Mouse (Mus musculus): ENCODE data around the gene Ints4. TPM values are rescaled to one million over a fixed set of nuclear protein-coding genes. Genes with fewer than 3 reads are reported as not detected.
A peak's percentile ranks its signal among the peaks of the same experiment; 100 is the strongest.

Gene Ints4
- polyA plus RNA-seq, 3 experiments from 2014 or later = 36.7 to 53.5 (median 40.3) TPM

DNA sequence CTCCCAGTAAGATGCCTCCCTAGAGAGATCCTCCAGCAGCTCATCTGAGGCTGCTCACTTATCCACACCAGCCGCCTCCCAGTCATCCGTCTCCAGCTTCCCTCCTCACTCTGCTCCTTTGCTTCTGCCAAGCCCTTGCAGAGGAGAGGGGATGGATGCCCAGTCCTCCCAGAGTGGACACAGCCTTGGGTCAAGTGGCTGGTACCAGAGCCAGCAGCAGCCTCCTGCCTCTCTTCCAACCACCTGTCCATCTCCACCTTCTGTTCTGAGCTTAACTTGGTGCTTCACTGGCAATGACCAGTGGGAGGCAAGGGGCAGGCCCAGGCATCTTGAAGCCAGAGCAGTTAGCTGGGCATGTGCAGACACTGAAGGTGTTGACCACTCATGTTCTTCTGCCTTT lies 65.7 kb downstream of the Ints4 start:
- no peak for ATAC-seq

DNA sequence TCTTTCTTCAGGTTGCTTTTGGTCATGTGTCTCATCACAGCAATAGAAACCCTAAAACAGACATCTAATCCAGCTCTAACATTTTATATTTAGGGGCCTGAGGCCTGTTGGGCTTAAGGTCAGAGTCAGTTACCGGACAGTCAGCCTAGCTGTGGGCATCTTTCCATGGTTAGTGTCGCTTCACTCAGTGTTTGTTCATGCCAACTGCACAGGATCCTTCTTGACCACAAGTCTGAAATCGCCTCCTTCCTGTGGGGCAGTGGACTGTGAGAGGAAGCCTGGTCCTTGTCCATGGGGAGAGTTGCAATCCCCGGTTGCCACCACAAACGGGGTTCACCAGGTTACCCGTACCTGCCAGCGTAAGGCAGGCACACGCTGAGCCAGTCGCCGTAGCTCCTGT lies 68.5 kb downstream of the Ints4 start:
- no peak for ATAC-seq

DNA sequence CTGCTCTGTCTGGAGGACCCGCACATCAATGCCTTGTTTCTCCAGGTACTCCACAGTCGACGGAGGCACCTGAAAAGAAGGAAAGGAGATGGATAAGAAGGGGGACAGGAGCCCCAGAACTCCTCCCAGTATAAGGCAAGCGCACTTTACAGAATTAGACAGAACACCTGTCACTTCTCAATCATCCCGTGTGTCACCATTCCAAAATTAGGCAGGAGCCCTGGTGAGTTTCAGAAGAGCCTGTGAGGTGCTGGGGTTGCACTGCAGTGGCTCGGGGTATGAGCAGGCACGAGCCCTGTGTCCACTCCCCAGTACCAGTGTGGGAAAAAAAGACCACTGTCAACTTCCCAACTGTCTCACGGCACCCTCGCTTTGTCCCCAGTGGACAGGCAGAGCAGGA lies 69.9 kb downstream of the Ints4 start:
- no peak for ATAC-seq

DNA sequence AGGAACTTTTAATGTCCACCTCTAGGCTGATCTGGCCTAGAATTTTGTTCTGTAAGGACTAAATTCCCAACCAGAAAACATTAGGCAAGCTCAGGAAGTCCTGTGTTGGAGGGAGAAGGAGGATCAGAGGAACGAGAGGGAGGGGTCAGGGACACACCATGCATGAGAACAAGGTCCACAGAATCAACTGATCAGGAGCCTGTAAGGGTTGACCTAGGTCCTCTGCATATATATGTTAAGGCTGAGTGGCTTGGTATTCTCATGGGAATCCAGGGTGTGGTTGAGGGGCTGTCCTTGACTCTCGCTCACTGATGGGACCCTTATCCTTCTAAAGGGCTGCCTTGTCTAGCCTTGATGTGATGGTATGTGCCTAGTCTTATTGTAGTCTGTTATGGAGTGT lies 82.8 kb downstream of the Ints4 start:
- ATAC-seq = no peak

DNA sequence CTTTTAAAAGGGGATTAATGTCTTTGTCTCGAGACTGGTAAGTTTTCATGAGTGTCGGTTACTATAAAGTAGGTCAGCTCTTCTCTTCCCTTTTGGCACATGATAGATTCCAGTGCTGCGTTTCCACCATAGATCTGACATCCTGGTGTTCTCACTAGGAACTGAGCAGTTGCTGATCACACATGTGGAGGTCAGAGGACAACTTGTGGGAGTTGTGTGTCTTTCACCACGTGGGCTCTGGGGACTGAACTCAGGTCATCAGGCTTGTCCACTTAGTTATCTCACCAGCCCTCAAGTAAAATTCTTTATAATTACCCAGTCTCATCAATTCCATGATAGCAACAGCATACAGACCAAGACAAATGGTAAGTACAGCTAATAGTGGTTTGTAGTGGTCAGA lies 88.6 kb downstream of the Ints4 start:
- ATAC-seq = no peak

DNA sequence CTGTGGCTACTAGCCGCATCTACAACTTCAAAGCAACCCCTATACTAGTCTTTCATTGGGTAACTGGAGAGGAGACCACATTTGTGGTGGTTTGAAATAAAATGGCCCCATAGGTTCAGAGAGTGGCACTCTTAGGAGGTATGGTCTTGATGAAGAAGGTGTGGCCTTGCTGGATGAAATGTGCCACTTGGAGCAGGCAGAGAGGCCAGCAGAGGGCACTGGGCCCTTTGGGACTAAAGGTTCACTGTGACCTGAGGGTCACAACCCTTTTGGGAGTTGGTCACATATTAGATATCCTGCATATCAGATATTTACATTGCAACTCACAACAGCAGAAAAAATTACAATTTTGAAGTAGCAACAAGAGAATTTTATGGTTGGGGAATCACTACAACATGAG lies 89.6 kb downstream of the Ints4 start:
- no peak for ATAC-seq

DNA sequence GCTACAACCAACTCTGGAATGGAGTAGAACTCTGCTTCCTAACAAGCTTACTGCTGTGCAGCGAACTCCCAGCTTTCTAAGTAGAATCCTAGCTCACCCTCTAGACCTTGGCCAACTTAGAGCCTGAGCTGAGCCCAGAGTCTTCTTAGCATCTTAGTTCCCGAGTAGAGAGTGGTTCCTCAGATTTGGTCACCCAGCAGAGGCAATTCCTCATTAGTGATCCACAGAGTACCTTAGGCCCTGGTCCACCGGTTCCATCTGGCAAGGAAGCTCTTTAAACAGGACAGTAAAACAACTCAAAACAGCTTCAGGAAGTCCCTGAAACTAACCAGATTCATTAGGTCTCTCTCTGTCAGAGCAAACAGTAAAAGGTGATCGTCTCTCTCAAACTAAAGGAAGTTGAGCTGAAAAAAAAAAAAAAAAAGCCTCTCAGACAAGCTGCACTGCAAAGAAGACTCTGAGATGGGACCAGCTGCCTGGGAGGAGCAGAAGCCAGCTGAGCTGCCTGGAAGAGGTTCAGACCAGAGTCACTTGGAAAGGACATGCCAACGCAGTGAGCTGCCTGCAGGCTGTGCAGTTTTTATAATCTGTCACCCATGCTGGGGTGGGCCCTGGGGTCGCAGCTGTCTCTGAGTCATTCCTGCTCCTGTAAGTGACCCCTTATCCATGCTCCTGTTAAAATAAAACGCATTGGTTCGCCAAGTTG lies 97.8 kb downstream of the Ints4 start:
- ATAC-seq = no peak

DNA sequence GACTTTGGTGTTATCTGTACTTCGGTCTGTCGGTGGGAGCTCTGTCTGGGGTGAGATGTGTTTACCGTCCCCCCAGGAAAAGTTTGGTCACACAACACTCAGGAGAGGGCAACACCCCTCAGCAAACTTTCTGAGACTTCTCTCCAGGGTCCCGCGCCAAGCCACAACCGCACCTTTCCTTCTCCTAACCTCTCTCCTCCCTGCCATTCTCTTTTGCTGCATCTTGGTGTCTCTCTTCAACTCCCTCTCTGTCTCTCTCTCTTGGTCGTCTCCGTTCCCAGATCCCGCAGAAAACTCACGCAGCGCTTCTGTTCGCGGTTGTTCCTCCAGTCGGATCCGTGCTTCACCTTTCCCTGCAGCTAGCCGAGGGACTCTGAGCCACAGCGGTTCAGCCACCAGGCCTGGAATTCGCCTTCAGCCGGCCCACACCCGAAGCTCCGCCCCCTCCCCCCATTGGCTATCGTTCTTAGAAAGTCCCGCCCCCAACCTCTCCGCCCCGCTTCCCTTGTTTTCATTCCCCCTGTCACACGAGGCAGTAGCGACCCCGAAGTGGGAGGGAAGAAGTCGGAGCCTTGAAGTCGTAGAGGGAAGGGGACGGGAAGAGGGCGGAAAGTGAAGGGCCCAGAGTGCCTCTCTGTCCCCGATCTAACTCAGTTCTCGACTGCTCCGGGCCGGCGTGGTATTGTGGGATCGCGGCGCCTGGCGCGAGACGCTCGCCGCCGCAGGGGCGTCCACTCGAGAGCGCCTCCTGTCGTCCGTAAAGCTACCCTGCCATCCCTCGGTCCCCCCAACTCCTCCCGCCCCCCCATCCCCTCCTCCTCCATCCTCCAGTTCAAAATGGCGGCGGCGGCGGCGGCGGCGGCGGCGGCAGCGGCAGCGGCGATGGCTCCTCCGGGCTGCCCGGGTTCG lies 98.6 kb downstream of the Ints4 start, which contains the start of the genes Aamdc and Rsf1:
Gene Aamdc, minus strand, starts transcription at position 431 of the 909 bp plus-strand sequence.
Gene Rsf1, plus strand, starts transcription at position 823 of the 909 bp plus-strand sequence.
- peak; percentile 77 for ATAC-seq

DNA sequence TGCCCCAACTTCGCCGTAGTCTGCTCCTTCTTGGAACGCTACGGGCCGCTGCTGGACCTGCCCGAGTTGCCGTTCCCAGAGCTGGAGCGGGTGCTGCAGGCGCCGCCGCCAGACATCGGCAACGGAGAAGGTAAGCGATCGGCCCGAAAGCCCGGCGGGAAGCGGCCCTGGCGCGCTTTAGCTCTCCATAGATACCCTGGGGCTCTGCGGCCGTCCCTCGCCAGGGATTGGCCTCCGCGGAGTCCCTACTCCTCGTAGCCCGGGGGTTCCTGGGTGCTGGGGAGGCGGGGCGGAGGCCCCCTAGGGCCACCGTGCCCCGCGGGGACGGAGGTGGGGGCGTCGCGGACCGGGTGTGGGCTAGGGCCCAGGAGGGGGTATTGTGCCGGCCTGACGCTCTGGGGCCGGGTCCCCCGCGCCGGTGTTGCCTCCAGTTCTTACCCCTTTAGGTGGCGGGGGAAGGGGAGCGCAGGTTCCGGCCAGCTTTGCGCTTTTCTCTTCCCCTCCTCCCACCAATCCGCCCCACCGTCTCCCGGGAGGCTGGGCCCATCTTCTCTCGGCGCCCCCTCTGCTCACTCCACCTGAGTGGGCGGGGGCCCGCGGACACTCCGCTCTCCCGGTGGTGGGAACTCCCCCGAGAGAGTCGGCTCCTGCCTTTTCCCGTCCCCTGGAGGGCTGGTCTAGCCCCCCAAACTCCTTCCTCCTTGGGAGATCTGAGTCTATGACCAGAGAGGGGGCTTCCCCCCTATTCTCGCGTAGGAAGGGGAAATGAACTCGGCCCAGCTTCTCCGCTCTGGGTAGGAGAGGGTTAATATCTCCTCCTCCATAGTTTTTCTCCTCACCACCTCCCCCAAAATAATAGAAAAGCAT lies 99.5 kb downstream of the Ints4 start:
- peak; percentile 7 for ATAC-seq

DNA sequence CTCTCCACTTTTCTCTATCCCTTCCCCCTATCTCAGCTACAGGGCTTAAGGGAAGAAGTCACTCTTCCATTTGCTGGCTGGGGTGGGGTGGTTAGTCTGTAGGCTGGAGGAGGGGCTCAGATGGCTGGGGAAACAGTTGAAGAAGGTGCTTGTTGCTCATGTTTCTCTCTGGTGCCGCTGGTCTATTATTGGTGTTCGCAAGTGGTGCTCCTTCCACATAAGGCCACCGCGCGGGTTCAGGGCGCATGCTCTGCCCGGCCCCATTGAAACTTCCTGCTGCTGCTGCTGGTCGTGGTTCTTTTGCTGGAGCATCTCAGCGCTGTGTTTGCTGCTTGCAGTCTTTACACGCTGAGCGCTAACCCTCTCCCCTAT lies 100.1 kb downstream of the Ints4 start:
- peak; percentile 77 for ATAC-seq

DNA sequence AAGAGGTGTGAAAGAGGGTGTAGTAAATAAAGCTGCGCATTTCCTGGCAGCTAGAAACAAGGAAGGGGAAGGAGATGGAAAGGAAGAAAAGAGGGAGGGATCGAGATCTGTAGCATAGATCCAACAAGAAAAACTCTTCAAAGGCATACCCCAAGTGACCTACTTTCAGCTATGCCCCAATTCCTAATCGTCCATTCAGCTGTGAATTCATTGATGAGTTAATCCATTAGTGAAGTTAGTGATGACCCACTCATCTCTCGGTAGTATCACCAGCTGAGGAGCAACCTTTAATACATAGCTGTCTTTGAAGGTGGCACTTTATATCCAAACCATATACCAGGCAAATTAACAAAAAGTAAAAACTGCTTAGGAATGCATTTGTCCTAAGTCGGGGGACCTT lies 107.8 kb downstream of the Ints4 start:
- no peak for ATAC-seq

DNA sequence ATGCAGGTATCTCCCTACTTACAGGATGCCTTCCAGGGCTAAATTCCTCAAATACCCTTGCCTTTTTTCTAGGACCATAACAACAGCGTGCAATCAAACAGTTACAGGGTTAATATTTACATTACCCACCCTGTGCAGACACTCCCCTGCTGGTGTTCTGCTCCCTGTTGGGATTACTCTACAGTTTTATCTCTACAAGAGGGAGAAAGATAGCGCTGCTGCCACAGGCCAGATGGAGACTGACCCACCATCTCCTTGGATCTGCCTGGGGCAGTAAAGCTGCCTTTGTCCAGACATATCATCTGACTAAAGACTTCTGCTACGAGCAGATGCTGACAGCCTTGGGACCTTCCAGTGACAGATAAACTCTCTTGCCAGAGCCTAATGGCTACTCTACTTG lies 109.7 kb downstream of the Ints4 start:
- no peak for ATAC-seq

Other genes starting within 250 kb of the Ints4 start
- gene Usp35, start 148.9 kb upstream of the Ints4 start, polyA plus RNA-seq (2017; shearing (Covaris generic)) = 1 to 10 TPM in 2 of 3 experiments, under 1 TPM in 1; 0.87 to 2.3 (median 2.3) TPM
- gene Kctd21, start 148.6 kb upstream of the Ints4 start, polyA plus RNA-seq (2017; shearing (Covaris generic)) = 1 to 10 TPM in 2 of 3 experiments, under 1 TPM in 1; 0.97 to 1.6 (median 1.5) TPM
- 10 to 100 TPM; 18.9 to 27.2 (median 22.7) TPM for gene Alg8, start 109.3 kb upstream of the Ints4 start, polyA plus RNA-seq (2017; shearing (Covaris generic))
- 100 to 1,000 TPM; 178 to 215 (median 183) TPM for gene Ndufc2, start 81.0 kb upstream of the Ints4 start, polyA plus RNA-seq (2017; shearing (Covaris generic))
- under 1 TPM in 2 of 3 experiments, not detected in 1; 0.35 to 0.38 TPM for gene Thrsp, start 63.2 kb upstream of the Ints4 start, polyA plus RNA-seq (2017; shearing (Covaris generic))
- gene Kctd14, start 29.6 kb upstream of the Ints4 start, polyA plus RNA-seq (2017; shearing (Covaris generic)) = 1 to 10 TPM in 1 of 3 experiments, under 1 TPM in 2; 0.30 to 1.3 (median 0.53) TPM
- 10 to 100 TPM; 30.3 to 51.0 (median 45.9) TPM for gene Aamdc, start 98.5 kb downstream of the Ints4 start, polyA plus RNA-seq (2017; shearing (Covaris generic))
- 10 to 100 TPM; 22.5 to 31.6 (median 30.1) TPM for gene Rsf1, start 98.9 kb downstream of the Ints4 start, polyA plus RNA-seq (2017; shearing (Covaris generic))
- 10 to 100 TPM; 86.2 to 95.6 (median 88.7) TPM for gene Clns1a, start 215.7 kb downstream of the Ints4 start, polyA plus RNA-seq (2017; shearing (Covaris generic))